Mouse (Mus musculus) lung, embryonic 14.5 days (tissue): Measurements from ENCODE around the gene Chst11. TPM values are rescaled to one million over a fixed set of nuclear protein-coding genes. Genes with fewer than 3 reads are reported as not detected.

Experiments used
- ATAC-seq: fragments of 200-750 bp; cut with Nextera tagmentation; 2 replicates; pipeline ENCODE4 v1.8.0; 2017; ENCODE audit warnings: mild to moderate bottlenecking, moderate TSS enrichment, moderate library complexity; ENCODE audit not compliant: insufficient read depth
- DNase-seq: peaks from one replicate; pipeline ENCODE4 v3.0.0-alpha.2; 2015
- H3K27ac ChIP-seq: fragments of 300-500 bp; sonication (generic); 2 replicates; pipeline ENCODE4 v1.5.1; 2014; ENCODE audit warnings: low read depth, mild to moderate bottlenecking, moderate library complexity
- H3K27me3 ChIP-seq: fragments of 300-500 bp; sonication (generic); 2 replicates; pipeline ENCODE4 v1.6.1; 2014; ENCODE audit warnings: low read length, control low read depth; ENCODE audit not compliant: insufficient read depth
- H3K36me3 ChIP-seq: fragments of 300-500 bp; sonication (generic); 2 replicates; pipeline ENCODE4 v1.6.1; 2014; ENCODE audit warnings: control low read depth; ENCODE audit not compliant: insufficient read depth
- H3K4me1 ChIP-seq: fragments of 300-500 bp; sonication (generic); 2 replicates; pipeline ENCODE4 v1.6.1; 2014; ENCODE audit warnings: antibody characterized with exemption, control low read depth; ENCODE audit not compliant: insufficient read depth
- H3K4me2 ChIP-seq: fragments of 300-500 bp; sonication (generic); 2 replicates; pipeline ENCODE4 v1.6.1; 2014; ENCODE audit warnings: mild to moderate bottlenecking
- H3K4me3 ChIP-seq: fragments of 300-500 bp; sonication (generic); 2 replicates; pipeline ENCODE4 v1.5.1; 2014; ENCODE audit warnings: low read depth, low read length
- H3K9ac ChIP-seq: fragments of 300-500 bp; sonication (generic); 2 replicates; pipeline ENCODE4 v1.6.1; 2014
- H3K9me3 ChIP-seq: fragments of 300-500 bp; sonication (generic); 2 replicates; pipeline ENCODE4 v1.6.1; 2016; ENCODE audit warnings: low read depth, low read length, control low read depth
- CTCF ChIP-seq: IDR thresholded peaks from 2 replicates; pipeline ENCODE4 v1.5.1; 2016; ENCODE audit warnings: antibody characterized with exemption, low read depth
- WGBS: fragments of 180-500 bp; shearing (Covaris S2); extraction: QIAGEN DNeasy Blood & Tissue Kit; methylation state at CpG from one replicate; pipeline ENCODE4 v1.1.7; 2014; 5-methylcytosine and 5-hydroxymethylcytosine counted together
- polyA plus RNA-seq: library from polyadenylated mRNA; unstranded; fragments of >200 nt; fragmentation: Nextera tagmentation; extraction: Ambion mirVana; gene quantifications from 2 replicates; pipeline ENCODE4 v1.2.1, GENCODE M21; 2014

Chst11 gene
- polyA plus RNA-seq, 1 experiment from 2014 or later = 2.6 TPM

GRCm38 (mm10) chr10:83060066-83060782 lies 74.9 kb downstream of the Chst11 start:
- DNase-seq = no peak
- Histone ChIP-seq H3K4me2 (no peak overlapping the region), H3K9me3 (no peaks in the 10 kb centered on the region), H3K36me3 (no peaks in the 10 kb centered on the region), H3K9ac (no peak overlapping the region), H3K27me3 (no peaks in the 10 kb centered on the region), H3K4me3 (no peak overlapping the region), H3K27ac (no peak overlapping the region), H3K4me1 (no peaks in the 10 kb centered on the region)
- whole genome bisulfite sequencing = 19% methylated on average over 12 of the region's 12 CpGs
- ATAC-seq = no peak
- TF ChIP-seq CTCF = no peak

GRCm38 (mm10) chr10:83062315-83062714 lies 77.0 kb downstream of the Chst11 start:
- ATAC-seq = no peak
- Histone ChIP-seq H3K4me2 (no peak overlapping the region), H3K4me3 (no peak overlapping the region), H3K4me1 (no peaks in the 10 kb centered on the region), H3K27me3 (no peaks in the 10 kb centered on the region), H3K27ac (no peak overlapping the region), H3K9ac (no peak overlapping the region), H3K36me3 (no peaks in the 10 kb centered on the region), H3K9me3 (no peaks in the 10 kb centered on the region)
- no peak for DNase-seq
- TF ChIP-seq CTCF = no peak
- 71% methylated on average over 9 of the region's 9 CpGs for WGBS

- Histone ChIP-seq H3K27me3 (no peaks in the 10 kb centered on the region), H3K4me1 (peaks cover 2% of the 10 kb centered on the region; the same call in 1 of the 2 replicates), H3K36me3 (no peaks in the 10 kb centered on the region), H3K9ac (no peak overlapping the region), H3K4me2 (no peak overlapping the region), H3K9me3 (no peaks in the 10 kb centered on the region), H3K4me3 (no peak overlapping the region), H3K27ac (no peak overlapping the region)
- DNase-seq (no peak), ATAC-seq (no peak)
- no peak for TF ChIP-seq CTCF
- WGBS = 90% methylated on average over 5 of the region's 5 CpGs
Observed at GRCm38 (mm10) chr10:83064796-83065195, 79.5 kb downstream of the Chst11 start.

- WGBS = 65% methylated on average over 6 of the region's 6 CpGs
- no peak overlapping the region for H3K4me2 ChIP-seq
- ATAC-seq (no peak), DNase-seq (no peak)
- no peak overlapping the region for H3K27ac ChIP-seq
- H3K4me3 ChIP-seq = no peak overlapping the region
- no peak overlapping the region for H3K9ac ChIP-seq
- no peaks in the 10 kb centered on the region for H3K9me3 ChIP-seq
- H3K27me3 ChIP-seq = no peaks in the 10 kb centered on the region
- TF ChIP-seq CTCF = no peak
- peaks cover 4% of the 10 kb centered on the region; the same call in 1 of the 2 replicates for H3K4me1 ChIP-seq
- no peaks in the 10 kb centered on the region for H3K36me3 ChIP-seq
Observed at GRCm38 (mm10) chr10:83066159-83066558, 80.9 kb downstream of the Chst11 start.

GRCm38 (mm10) chr10:83067305-83067704 lies 82.0 kb downstream of the Chst11 start:
- H3K27me3 ChIP-seq = no peaks in the 10 kb centered on the region
- peaks cover 4% of the 10 kb centered on the region; the same call in 1 of the 2 replicates for H3K4me1 ChIP-seq
- H3K4me3 ChIP-seq = no peak overlapping the region
- H3K9ac ChIP-seq = no peak overlapping the region
- H3K27ac ChIP-seq = no peak overlapping the region
- 63% methylated on average over 4 of the region's 4 CpGs for whole genome bisulfite sequencing
- H3K36me3 ChIP-seq = no peaks in the 10 kb centered on the region
- DNase-seq = no peak
- no peaks in the 10 kb centered on the region for H3K9me3 ChIP-seq
- no peak for ATAC-seq
- TF ChIP-seq CTCF = no peak
- H3K4me2 ChIP-seq = no peak overlapping the region

- ATAC-seq = no peak
- no peak for DNase-seq
Observed at GRCm38 (mm10) chr10:83068466-83068865, 83.2 kb downstream of the Chst11 start.

GRCm38 (mm10) chr10:83069791-83070190 lies 84.5 kb downstream of the Chst11 start:
- H3K9me3 ChIP-seq = no peaks in the 10 kb centered on the region
- DNase-seq = no peak
- H3K9ac ChIP-seq = no peak overlapping the region
- H3K4me2 ChIP-seq = no peak overlapping the region
- no peak for ATAC-seq
- H3K4me3 ChIP-seq = no peak overlapping the region
- H3K27ac ChIP-seq = no peak overlapping the region
- no peaks in the 10 kb centered on the region for H3K36me3 ChIP-seq
- no peak for TF ChIP-seq CTCF
- WGBS = 18% methylated on average over 5 of the region's 5 CpGs
- no peaks in the 10 kb centered on the region for H3K27me3 ChIP-seq
- H3K4me1 ChIP-seq = peaks cover 4% of the 10 kb centered on the region; the same call in 1 of the 2 replicates

More at GRCm38 (mm10) chr10:83068466-83068865, 83.2 kb downstream of the Chst11 start:
- Histone ChIP-seq H3K27ac (no peak overlapping the region), H3K4me3 (no peak overlapping the region), H3K36me3 (no peaks in the 10 kb centered on the region), H3K9me3 (no peaks in the 10 kb centered on the region), H3K4me2 (no peak overlapping the region), H3K4me1 (peaks cover 4% of the 10 kb centered on the region; the same call in 1 of the 2 replicates), H3K27me3 (no peaks in the 10 kb centered on the region), H3K9ac (no peak overlapping the region)
- no peak for TF ChIP-seq CTCF
- WGBS = 92% methylated on average over 8 of the region's 8 CpGs
